ENCODE assay signal across 8 mouse cellular contexts in genomic region chr13:58358629-58359303, GRCm38 (mm10). TPM values are rescaled to one million over a fixed set of nuclear protein-coding genes. Genes with fewer than 3 reads are reported as not detected.
DNase-seq lines count a peak whose midpoint lies in the region; ATAC-seq and TF ChIP-seq lines count a peak whose summit lies in the region.

TSS of gene Kif27 (minus strand) at chr13:58359122.

- TF ChIP-seq POLR2A in cerebellum, adult 2 months (IDR thresholded peaks at IDR 0.05; ENCODE audit: borderline replicate concordance, insufficient read depth, low read length), result no peak
- TF ChIP-seq POLR2A in thymus, adult 2 months (IDR thresholded peaks at IDR 0.05; ENCODE audit: control insufficient read depth, extremely low read depth, insufficient read depth, low read length, poor library complexity), result no peak

- DNase-seq in MN1 (ENCODE audit: low spot score), result peak; percentile 54
- DNase-seq in cerebellum, adult 2 months, result peak; percentile 68 to 72
- DNase-seq in forebrain, postnatal 0 days, result peak; percentile 78
- peak; percentile 86 for DNase-seq in heart, postnatal 4 days
- peak; percentile 18 to 40 for DNase-seq in layer of hippocampus, adult 8-10 months (ENCODE audit: low spot score in 2 of 2)
- peak; percentile 74 for DNase-seq in ovary, adult 18-20 months (ENCODE audit: low spot score)
- DNase-seq in thymus, adult 2 months, result peak; percentile 89

- under 1% methylated on average over 83 of the region's 85 CpGs for WGBS in cerebellum, adult 2 months
- 3% methylated on average over 81 of the region's 85 CpGs for WGBS in forebrain, postnatal 0 days
- WGBS in lung, embryonic 15.5 days, result under 1% methylated on average over 69 of the region's 85 CpGs
- WGBS in thymus, adult 2 months, result 2% methylated on average over 84 of the region's 85 CpGs

- H3K4me2 ChIP-seq in forebrain, postnatal 0 days (ENCODE audit: low read depth), result peak within 1 kb of the TSS; percentile 94
- peak within 1 kb of the TSS; percentile 99 for H3K4me2 ChIP-seq in lung, embryonic 15.5 days

- no peaks in the 10 kb centered on the region for H3K4me1 ChIP-seq in cerebellum, adult 2 months (ENCODE audit: control insufficient read depth, insufficient read depth, low read length)
- H3K4me1 ChIP-seq in forebrain, postnatal 0 days (ENCODE audit: insufficient read depth), result no peaks in the 10 kb centered on the region
- no peaks in the 10 kb centered on the region; the same call in 1 of the 2 replicates for H3K4me1 ChIP-seq in lung, embryonic 15.5 days
- H3K4me1 ChIP-seq in thymus, adult 2 months (replicated peaks; ENCODE audit: control insufficient read depth, insufficient read depth, low read length), result peaks cover 5% of the 10 kb centered on the region; the same call in 1 of the 2 replicates

- H3K9me3 ChIP-seq in forebrain, postnatal 0 days (ENCODE audit: low read length), result no peaks in the 10 kb centered on the region
- H3K9me3 ChIP-seq in lung, embryonic 15.5 days, result no peaks in the 10 kb centered on the region

- peak; percentile 96 for ATAC-seq in forebrain, postnatal 0 days
- peak; percentile 99 for ATAC-seq in lung, embryonic 15.5 days (ENCODE audit: borderline replicate concordance, extremely low read depth, low FRiP score, low TSS enrichment)

- no peak within 1 kb of the TSS for H3K27ac ChIP-seq in cerebellum, adult 2 months (ENCODE audit: insufficient read depth, low read length)
- peak within 1 kb of the TSS; percentile 54; the same call in 1 of the 2 replicates for H3K27ac ChIP-seq in forebrain, postnatal 0 days (ENCODE audit: low read depth, low read length)
- H3K27ac ChIP-seq in lung, embryonic 15.5 days, result 0 out of 2 replicates have a peak within 1 kb of the TSS, but pooled peaks have one; percentile 58
- H3K27ac ChIP-seq in thymus, adult 2 months (ENCODE audit: control insufficient read depth, insufficient read depth, low read length), result no peak within 1 kb of the TSS

- no peaks in the 10 kb centered on the region for H3K36me3 ChIP-seq in forebrain, postnatal 0 days (ENCODE audit: insufficient read depth)
- no peaks in the 10 kb centered on the region for H3K36me3 ChIP-seq in lung, embryonic 15.5 days
- H3K36me3 ChIP-seq in thymus, adult 2 months (ENCODE audit: control insufficient read depth, insufficient read depth, low read length), result no peaks in the 10 kb centered on the region

- H3K9ac ChIP-seq in forebrain, postnatal 0 days, result peak within 1 kb of the TSS; percentile 60
- peak within 1 kb of the TSS; percentile 50 for H3K9ac ChIP-seq in lung, embryonic 15.5 days

- H3K4me3 ChIP-seq in cerebellum, adult 2 months (replicated peaks; ENCODE audit: insufficient read depth, low read depth, low read length), result peak within 1 kb of the TSS; percentile 45
- peak within 1 kb of the TSS; percentile 68 for H3K4me3 ChIP-seq in forebrain, postnatal 0 days (ENCODE audit: low read depth, low read length)
- H3K4me3 ChIP-seq in lung, embryonic 15.5 days, result peak within 1 kb of the TSS; percentile 59
- peak within 1 kb of the TSS; percentile 48 for H3K4me3 ChIP-seq in thymus, adult 2 months (ENCODE audit: control insufficient read depth, insufficient read depth, low read length)

- TF ChIP-seq CTCF in cerebellum, adult 2 months (IDR thresholded peaks at IDR 0.05; ENCODE audit: borderline replicate concordance, insufficient read depth, low read depth, low read length), result no peak
- TF ChIP-seq CTCF in forebrain, postnatal 0 days (IDR thresholded peaks at IDR 0.05; ENCODE audit: low read depth), result no peak
- no peak for TF ChIP-seq CTCF in thymus, adult 2 months (IDR thresholded peaks at IDR 0.05; ENCODE audit: borderline replicate concordance, control insufficient read depth, extremely low read depth, insufficient read depth, low read length, poor library complexity)

- H3K27me3 ChIP-seq in cerebellum, adult 2 months (ENCODE audit: control insufficient read depth, insufficient read depth, low read length), result no peaks in the 10 kb centered on the region
- H3K27me3 ChIP-seq in forebrain, postnatal 0 days (ENCODE audit: insufficient read depth, low read length), result no peaks in the 10 kb centered on the region
- no peaks in the 10 kb centered on the region for H3K27me3 ChIP-seq in lung, embryonic 15.5 days
- no peaks in the 10 kb centered on the region for H3K27me3 ChIP-seq in thymus, adult 2 months (ENCODE audit: control insufficient read depth, insufficient read depth, low read length)

RNA-seq across cellular contexts. Expression of gene Kif27, which starts in this region (rescaled TPM):
- polyA plus RNA-seq in cerebellum, adult 2 months (2012; rRNA removed), result 0.47 and 0.59 TPM in 2 replicates
- total RNA-seq in forebrain, postnatal 0 days (2014; rRNA removed), result 2.3 and 5.2 TPM in 2 replicates
- 0.82 and 2.0 TPM in 2 replicates for polyA plus RNA-seq in forebrain, postnatal 0 days (2015; fragmentation: Nextera tagmentation; extraction: Ambion mirVana)
- under 1 TPM; 0.34 to 0.79 TPM for total RNA-seq in heart, postnatal 4 days (2021)
- total RNA-seq in layer of hippocampus, adult 8-10 months (2022), result 1 to 10 TPM; 2.9 to 4.5 (median 4.1) TPM
- 0.75 and 0.91 TPM in 2 replicates for polyA plus RNA-seq in lung, embryonic 15.5 days (2015; fragmentation: Nextera tagmentation; extraction: Ambion mirVana)
- 0.07 TPM in 1 of 2 replicates, not detected in the other for polyA plus RNA-seq in thymus, adult 2 months (2012; rRNA removed)

Comparison
In these comparisons a context has a peak if more than half of its experiments do, and no peak if none do; other contexts are left out.
1. Peak in DNase-seq and H3K4me3 ChIP-seq in cerebellum, adult 2 months; RNA of the gene not detected or under 1 TPM.
2. Peak in DNase-seq in heart, postnatal 4 days; RNA of the gene not detected or under 1 TPM.
3. Peak in ATAC-seq, H3K4me3 ChIP-seq, H3K27ac ChIP-seq, H3K9ac ChIP-seq and H3K4me2 ChIP-seq in lung, embryonic 15.5 days; RNA of the gene not detected or under 1 TPM.
4. Peak in DNase-seq and H3K4me3 ChIP-seq in thymus, adult 2 months; RNA of the gene not detected or under 1 TPM.
5. DNase-seq: peak in every context shown above with its lines; median percentile 89 in thymus, adult 2 months; 86 in heart, postnatal 4 days; 78 in forebrain, postnatal 0 days; 74 in ovary, adult 18-20 months; 70 in cerebellum, adult 2 months; 54 in MN1; 29 in layer of hippocampus, adult 8-10 months.